Mouse (Mus musculus) midbrain, embryonic 11.5 days (tissue): ENCODE data around the gene Atg9b. TPM values are rescaled to one million over a fixed set of nuclear protein-coding genes. Genes with fewer than 3 reads are reported as not detected.

Experiments used
- ATAC-seq: fragments of 200-750 bp; cut with Nextera tagmentation; 2 replicates; pipeline ENCODE4 v1.8.0; 2017; ENCODE audit warnings: moderate TSS enrichment, moderate library complexity; ENCODE audit not compliant: low FRiP score
- DNase-seq: peaks from one replicate; pipeline ENCODE4 v3.0.0; 2015; ENCODE audit warnings: low spot score; ENCODE audit errors: missing footprints
- H3K27ac ChIP-seq: fragments of 300-500 bp; sonication (generic); 2 replicates; pipeline ENCODE4 v1.5.1; 2014; ENCODE audit warnings: low read depth, low read length
- H3K27me3 ChIP-seq: fragments of 300-500 bp; sonication (generic); 2 replicates; pipeline ENCODE4 v1.6.1; 2014; ENCODE audit warnings: mild to moderate bottlenecking, low read length, moderate library complexity, mixed read lengths; ENCODE audit not compliant: control insufficient read depth, insufficient read depth
- H3K36me3 ChIP-seq: fragments of 300-500 bp; sonication (generic); 2 replicates; pipeline ENCODE4 v1.6.1; 2014; ENCODE audit warnings: mild to moderate bottlenecking, low read length, moderate library complexity, mixed read lengths; ENCODE audit not compliant: control insufficient read depth, insufficient read depth
- H3K4me1 ChIP-seq: fragments of 300-500 bp; sonication (generic); 2 replicates; pipeline ENCODE4 v1.6.1; 2014; ENCODE audit warnings: low read length; ENCODE audit not compliant: control insufficient read depth, insufficient read depth
- H3K4me2 ChIP-seq: fragments of 300-500 bp; sonication (generic); 2 replicates; pipeline ENCODE4 v1.6.1; 2014; ENCODE audit warnings: mild to moderate bottlenecking, moderate library complexity
- H3K4me3 ChIP-seq: fragments of 300-500 bp; sonication (generic); 2 replicates; pipeline ENCODE4 v1.5.1; 2014; ENCODE audit warnings: low read depth, low read length
- H3K9ac ChIP-seq: fragments of 300-500 bp; sonication (generic); 2 replicates; pipeline ENCODE4 v1.6.1; 2014; ENCODE audit warnings: low read length
- H3K9me3 ChIP-seq: fragments of 300-500 bp; sonication (generic); 2 replicates; pipeline ENCODE4 v1.6.1; 2016; ENCODE audit warnings: low read length; ENCODE audit not compliant: control insufficient read depth
- WGBS: fragments of 180-500 bp; shearing (Covaris S2); extraction: QIAGEN DNeasy Blood & Tissue Kit; methylation state at CpG from one replicate; pipeline ENCODE4 v1.1.7; 2014; 5-methylcytosine and 5-hydroxymethylcytosine counted together
- polyA plus RNA-seq: library from polyadenylated mRNA; unstranded; fragments of >200 nt; fragmentation: Nextera tagmentation; extraction: Ambion mirVana; gene quantifications from 2 replicates; pipeline ENCODE4 v1.2.1, GENCODE M21; 2014

The Atg9b gene
- polyA plus RNA-seq, 1 experiment from 2014 or later: 0.66 TPM

DNA sequence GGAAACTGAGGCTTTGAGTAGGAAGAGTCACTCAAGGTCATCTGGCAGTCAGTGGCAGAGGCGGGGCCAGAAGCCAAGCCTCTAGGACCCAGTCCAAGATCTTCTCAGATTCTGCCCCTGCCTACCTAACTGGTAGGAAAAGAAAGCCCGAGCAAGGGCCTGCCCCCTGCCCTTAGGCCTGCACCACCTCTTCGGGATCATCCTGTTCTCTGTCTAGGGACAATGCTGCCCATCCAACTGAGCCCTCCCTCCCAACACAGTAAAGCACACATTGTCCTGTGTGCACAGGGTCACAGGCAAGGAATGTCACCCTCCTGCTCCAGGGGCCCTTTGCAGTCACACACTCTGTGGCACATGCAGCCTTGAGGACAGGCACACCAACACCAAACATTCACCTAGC, 41.9 kb downstream of the Atg9b start:
- WGBS: 55% methylated on average over 3 of the region's 3 CpGs
- H3K4me1 ChIP-seq: peaks cover 36% of the 10 kb centered on the region
- peak overlapping the region; percentile 75 for H3K4me3 ChIP-seq
- peak overlapping the region; percentile 90 for H3K4me2 ChIP-seq
- H3K9ac ChIP-seq: peak overlapping the region; percentile 83; the same call in 1 of the 2 replicates
- H3K27ac ChIP-seq: no peak overlapping the region
- H3K9me3 ChIP-seq: no peaks in the 10 kb centered on the region
- no peaks in the 10 kb centered on the region for H3K36me3 ChIP-seq
- ATAC-seq (no peak), DNase-seq (no peak)
- peaks cover 19% of the 10 kb centered on the region for H3K27me3 ChIP-seq

GRCm38 (mm10) chr5:24348546-24348945, 43.4 kb downstream of the Atg9b start:
- Histone ChIP-seq H3K27ac (no peak overlapping the region), H3K4me3 (peak overlapping the region; percentile 46), H3K9ac (peak overlapping the region; percentile 62), H3K36me3 (no peaks in the 10 kb centered on the region), H3K4me1 (peaks cover 51% of the 10 kb centered on the region), H3K4me2 (peak overlapping the region; percentile 73), H3K9me3 (no peaks in the 10 kb centered on the region), H3K27me3 (peaks cover 19% of the 10 kb centered on the region)
- WGBS: under 1% methylated on average over 29 of the region's 30 CpGs
- ATAC-seq (no peak), DNase-seq (no peak)

DNA sequence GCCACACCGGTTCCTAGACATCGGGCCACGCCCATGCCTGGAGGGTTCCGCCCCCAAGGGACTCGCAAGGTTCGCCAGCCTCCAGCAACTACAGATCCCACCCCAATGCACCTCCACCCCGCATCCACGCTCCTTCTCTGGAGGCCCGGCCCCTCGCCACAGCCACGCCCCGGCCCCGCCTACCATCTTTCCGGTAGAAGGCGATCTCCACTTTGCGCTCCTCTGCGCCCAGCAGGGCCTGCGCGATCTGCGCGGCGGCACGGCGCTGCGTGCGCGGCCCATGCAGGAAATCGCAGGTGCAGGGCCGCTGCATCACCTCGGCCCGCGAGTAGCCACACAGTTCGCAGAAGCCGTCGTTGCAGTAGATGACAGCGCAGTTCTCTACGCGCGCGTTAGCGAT, 43.8 kb downstream of the Atg9b start:
- H3K9ac ChIP-seq: peak overlapping the region; percentile 62
- peak; percentile 96 for DNase-seq
- no peaks in the 10 kb centered on the region for H3K36me3 ChIP-seq
- H3K9me3 ChIP-seq: no peaks in the 10 kb centered on the region
- H3K27me3 ChIP-seq: peaks cover 19% of the 10 kb centered on the region
- peak; percentile 8; the same call in 1 of the 2 replicates for ATAC-seq
- peak overlapping the region; percentile 46 for H3K4me3 ChIP-seq
- under 1% methylated on average over 41 of the region's 41 CpGs for WGBS
- H3K27ac ChIP-seq: no peak overlapping the region
- peak overlapping the region; percentile 73 for H3K4me2 ChIP-seq
- peaks cover 53% of the 10 kb centered on the region for H3K4me1 ChIP-seq

DNA sequence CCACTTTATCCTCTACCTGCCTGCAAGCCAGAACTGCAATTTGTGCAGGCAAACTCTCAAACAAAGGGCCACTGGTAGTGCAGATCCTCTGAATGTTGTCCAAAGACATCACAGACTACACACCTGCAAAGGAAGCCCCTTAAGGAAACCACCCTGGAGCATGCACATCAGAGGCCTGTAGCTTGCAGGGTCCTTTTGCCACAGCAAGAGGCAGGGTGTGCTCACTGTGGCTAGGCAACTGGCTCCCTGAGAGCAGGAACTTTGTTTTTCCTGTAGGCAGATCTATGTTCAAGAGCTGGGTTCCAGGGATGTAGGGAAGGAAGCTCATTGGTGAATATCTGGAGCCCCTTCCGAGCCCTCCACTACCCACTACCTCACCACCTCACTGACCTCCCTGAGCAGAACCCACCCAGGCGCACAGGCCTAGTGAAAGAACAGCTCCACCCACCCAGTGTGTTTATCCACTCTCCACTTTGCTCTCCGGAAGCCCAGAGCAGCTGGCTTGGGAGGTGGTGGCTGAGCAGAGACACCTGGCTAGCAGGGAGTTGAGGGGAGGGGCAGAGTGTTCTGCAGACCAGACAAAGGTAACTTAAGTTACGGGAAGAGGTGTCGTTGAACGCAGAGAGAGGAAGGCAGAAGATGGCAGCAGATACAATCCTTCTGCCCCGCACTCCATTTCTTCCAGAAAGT, 44.6 kb downstream of the Atg9b start:
- H3K4me2 ChIP-seq: peak overlapping the region; percentile 73
- H3K9me3 ChIP-seq: no peaks in the 10 kb centered on the region
- no peak overlapping the region for H3K9ac ChIP-seq
- H3K4me1 ChIP-seq: peaks cover 53% of the 10 kb centered on the region
- H3K27me3 ChIP-seq: peaks cover 19% of the 10 kb centered on the region
- no peaks in the 10 kb centered on the region for H3K36me3 ChIP-seq
- no peak for ATAC-seq
- H3K27ac ChIP-seq: no peak overlapping the region
- WGBS: 66% methylated on average over 7 of the region's 7 CpGs
- DNase-seq: no peak
- no peak overlapping the region for H3K4me3 ChIP-seq

- H3K9ac ChIP-seq: no peak overlapping the region
- ATAC-seq (no peak), DNase-seq (no peak)
- H3K36me3 ChIP-seq: no peaks in the 10 kb centered on the region
- H3K4me3 ChIP-seq: no peak overlapping the region
- H3K9me3 ChIP-seq: no peaks in the 10 kb centered on the region
- H3K4me2 ChIP-seq: no peak overlapping the region
- H3K4me1 ChIP-seq: peaks cover 53% of the 10 kb centered on the region
- H3K27ac ChIP-seq: no peak overlapping the region
- peaks cover 19% of the 10 kb centered on the region for H3K27me3 ChIP-seq
- 89% methylated on average over 7 of the region's 7 CpGs for WGBS
These were observed 45.6 kb downstream of the Atg9b start for GRCm38 (mm10) chr5:24346313-24346712.

DNA sequence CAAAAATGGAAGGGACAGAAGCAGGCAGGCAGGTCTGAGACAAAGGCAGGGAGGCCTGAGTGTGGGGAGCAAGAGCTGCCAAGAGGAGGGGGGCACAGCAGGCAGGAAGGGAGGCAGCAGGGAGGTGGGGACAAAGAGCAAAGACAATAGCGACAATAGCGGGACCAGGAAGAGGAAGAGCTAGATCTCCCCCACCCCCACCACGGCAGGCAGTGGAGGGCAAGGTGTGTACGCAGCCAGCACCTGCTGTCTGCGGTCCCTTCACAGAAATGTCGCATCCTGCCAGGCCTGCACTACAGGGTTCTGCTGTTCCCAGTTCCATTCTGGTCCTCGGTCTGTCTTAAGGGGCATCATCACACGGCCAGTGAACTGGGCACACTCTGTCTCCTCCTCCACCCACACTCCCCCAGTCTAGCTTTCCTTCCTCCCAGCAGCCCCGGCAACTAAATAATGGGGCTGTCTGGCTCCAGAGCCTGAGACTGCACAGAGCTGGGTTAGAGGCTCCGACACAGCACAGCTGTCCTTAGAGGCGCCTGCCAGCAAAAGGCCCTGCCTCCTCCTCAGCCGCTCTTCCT, 47.4 kb downstream of the Atg9b start:
- Histone ChIP-seq H3K4me3 (no peak overlapping the region), H3K4me1 (peaks cover 45% of the 10 kb centered on the region), H3K27ac (peak overlapping the region; percentile 95), H3K27me3 (peaks cover 8% of the 10 kb centered on the region; the same call in 1 of the 2 replicates), H3K4me2 (peak overlapping the region; percentile 28), H3K9me3 (no peaks in the 10 kb centered on the region), H3K36me3 (no peaks in the 10 kb centered on the region), H3K9ac (peak overlapping the region; percentile 54)
- ATAC-seq (peak; percentile 52), DNase-seq (peak; percentile 89)
- WGBS: 3% methylated on average over 12 of the region's 12 CpGs

DNA sequence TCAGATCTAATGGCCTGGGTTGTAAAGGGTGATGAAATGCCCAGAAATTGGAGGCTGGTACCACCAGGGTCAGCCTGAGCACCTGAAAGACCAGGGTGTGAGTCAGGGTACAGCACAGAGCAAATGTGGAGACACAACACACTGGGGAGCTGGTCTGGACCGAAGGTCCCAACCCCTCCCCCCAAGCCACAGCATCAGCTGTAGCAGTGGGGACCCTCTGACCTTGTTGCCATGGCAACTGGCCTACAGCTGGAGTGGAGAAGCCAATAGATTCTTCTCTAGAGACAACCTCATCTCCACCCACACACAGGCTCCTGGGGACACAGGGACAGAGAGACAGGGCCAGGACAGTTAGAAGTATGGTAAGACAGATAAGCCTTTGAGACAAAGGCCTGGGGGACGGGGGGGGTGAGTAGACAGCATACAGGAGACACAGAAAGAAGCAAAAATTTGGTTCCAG, 47.9 kb downstream of the Atg9b start:
- peak; percentile 98 for DNase-seq
- H3K36me3 ChIP-seq: no peaks in the 10 kb centered on the region
- ATAC-seq: peak; percentile 79
- H3K4me3 ChIP-seq: no peak overlapping the region
- 3% methylated on average over 2 of the region's 2 CpGs for WGBS
- H3K4me1 ChIP-seq: peaks cover 45% of the 10 kb centered on the region
- H3K9me3 ChIP-seq: no peaks in the 10 kb centered on the region
- H3K27ac ChIP-seq: peak overlapping the region; percentile 95
- H3K27me3 ChIP-seq: peaks cover 4% of the 10 kb centered on the region; the same call in 1 of the 2 replicates
- H3K4me2 ChIP-seq: peak overlapping the region; percentile 28; the same call in 1 of the 2 replicates
- H3K9ac ChIP-seq: peak overlapping the region; percentile 54

DNA sequence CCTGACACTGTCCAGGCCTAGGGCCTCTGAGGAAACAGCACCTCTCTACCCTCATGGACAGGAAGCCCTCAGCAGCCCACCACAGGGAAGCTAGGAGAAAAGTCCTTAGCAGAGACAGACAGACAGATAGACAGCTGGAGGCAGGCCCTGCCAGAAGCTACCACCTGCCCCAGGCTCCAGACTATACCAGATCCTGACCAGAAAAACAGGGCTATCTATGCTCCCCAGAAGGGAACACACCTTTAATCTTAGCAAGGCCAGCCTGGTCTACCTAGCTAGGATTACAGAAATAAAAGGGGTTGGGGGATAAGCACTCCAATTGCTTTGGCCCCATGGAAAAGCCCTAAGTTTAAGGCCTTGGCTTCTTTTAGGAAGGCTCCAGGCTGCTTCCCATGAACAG, 48.6 kb downstream of the Atg9b start:
- Histone ChIP-seq H3K36me3 (no peaks in the 10 kb centered on the region), H3K27ac (peak overlapping the region; percentile 95), H3K27me3 (no peaks in the 10 kb centered on the region; the same call in 1 of the 2 replicates), H3K9me3 (no peaks in the 10 kb centered on the region), H3K9ac (no peak overlapping the region), H3K4me1 (peaks cover 42% of the 10 kb centered on the region), H3K4me2 (no peak overlapping the region), H3K4me3 (no peak overlapping the region)
- ATAC-seq (no peak), DNase-seq (no peak)

- no peak overlapping the region for H3K4me2 ChIP-seq
- peak overlapping the region; percentile 95 for H3K27ac ChIP-seq
- H3K4me1 ChIP-seq: peaks cover 42% of the 10 kb centered on the region
- H3K4me3 ChIP-seq: no peak overlapping the region
- no peak overlapping the region for H3K9ac ChIP-seq
- no peak for DNase-seq
- no peaks in the 10 kb centered on the region for H3K36me3 ChIP-seq
- H3K9me3 ChIP-seq: no peaks in the 10 kb centered on the region
- ATAC-seq: no peak
- no peaks in the 10 kb centered on the region for H3K27me3 ChIP-seq
- WGBS: 42% methylated on average over 8 of the region's 8 CpGs
These were observed 49.0 kb downstream of the Atg9b start for GRCm38 (mm10) chr5:24342966-24343365.
